Mouse (Mus musculus) liver, adult 2 months (tissue): Measurements from ENCODE around the gene Gm28635. TPM values are rescaled to one million over a fixed set of nuclear protein-coding genes. Genes with fewer than 3 reads are reported as not detected.

ENCODE experiments used
- DNase-seq: peaks from one replicate; pipeline ENCODE4 v3.0.0-alpha.2; 2011; ENCODE audit warnings: low read depth, low spot score; ENCODE audit errors: extremely low read depth
- H3K27ac ChIP-seq: fragments of 200-500 bp; replicated peaks from 2 replicates; pipeline ENCODE4 v1.5.1; 2012; ENCODE audit warnings: low read depth, mild to moderate bottlenecking, control low read depth, inconsistent platforms, low read length; ENCODE audit not compliant: insufficient read depth
- H3K27me3 ChIP-seq: fragments of 200-500 bp; 2 replicates; pipeline ENCODE4 v1.6.1; 2012; ENCODE audit warnings: mild to moderate bottlenecking, moderate library complexity, low read length, inconsistent platforms; ENCODE audit not compliant: control insufficient read depth, insufficient read depth
- H3K36me3 ChIP-seq: fragments of 200-500 bp; 2 replicates; pipeline ENCODE4 v1.6.1; 2012; ENCODE audit warnings: low read length, inconsistent platforms; ENCODE audit not compliant: control insufficient read depth, insufficient read depth
- H3K4me1 ChIP-seq: fragments of 200-500 bp; 2 replicates; pipeline ENCODE4 v1.6.1; 2011; ENCODE audit warnings: low read length; ENCODE audit not compliant: control insufficient read depth, insufficient read depth
- H3K4me3 ChIP-seq: fragments of 200-500 bp; 2 replicates; pipeline ENCODE4 v1.5.1; 2011; ENCODE audit warnings: low read depth, mild to moderate bottlenecking, control low read depth, low read length, moderate library complexity; ENCODE audit not compliant: insufficient read depth
- H3K79me2 ChIP-seq: fragments of 200-500 bp; 2 replicates; pipeline ENCODE4 v1.6.1; 2012; ENCODE audit warnings: inconsistent platforms, mild to moderate bottlenecking, low read length, moderate library complexity; ENCODE audit not compliant: control insufficient read depth, insufficient read depth
- H3K9ac ChIP-seq: fragments of 200-500 bp; 2 replicates; pipeline ENCODE4 v1.6.1; 2012; ENCODE audit warnings: low read depth, mild to moderate bottlenecking, control low read depth, inconsistent platforms, low read length
- CTCF ChIP-seq: fragments of 200-500 bp; IDR thresholded peaks from 2 replicates; pipeline ENCODE4 v1.5.1; 2011; ENCODE audit warnings: low read depth, low read length, control low read depth
- POLR2A ChIP-seq: fragments of 200-500 bp; IDR thresholded peaks from 2 replicates; pipeline ENCODE4 v1.6.1; 2011; ENCODE audit warnings: low read length, control low read depth; ENCODE audit not compliant: insufficient read depth; ENCODE audit errors: extremely low read depth
- WGBS: fragments of 180-500 bp; shearing (Covaris S2); methylation state at CpG from one replicate; pipeline ENCODE4 v1.1.7; 2018; 5-methylcytosine and 5-hydroxymethylcytosine counted together
- polyA plus RNA-seq: library from polyadenylated mRNA; depleted of rRNA; stranded (reverse); fragments of >200 nt; gene quantifications from 2 replicates; pipeline ENCODE4 v1.2.3, GENCODE M21; 2012
- total RNA-seq: library from RNA; depleted of rRNA; stranded (reverse); fragments of >200 nt; gene quantifications from 2 replicates; pipeline ENCODE4 v1.2.3, GENCODE M21; 2014

The Gm28635 gene
- total and polyA plus RNA-seq, 2 experiments, result not detected

DNA sequence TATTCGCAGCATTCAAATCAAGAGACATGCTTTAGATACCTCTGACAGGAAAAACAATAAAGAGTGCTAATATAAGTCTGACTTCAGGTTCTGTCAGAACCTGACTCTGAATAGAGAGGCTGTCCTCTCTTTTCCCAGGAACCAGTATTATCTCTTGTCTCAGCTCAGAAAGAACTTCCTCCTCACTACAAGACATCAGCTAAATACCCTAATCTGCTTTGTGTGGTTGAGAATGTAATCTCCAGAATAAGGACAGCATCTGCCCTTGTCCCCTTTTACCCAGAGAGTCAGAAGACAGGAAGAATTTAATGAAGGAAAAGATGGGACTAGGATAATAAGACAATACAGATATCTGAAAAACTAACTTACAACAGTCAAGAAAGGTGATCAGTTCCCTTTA, 25.7 kb upstream of the Gm28635 start:
- no peak for DNase-seq
- no peak overlapping the region for H3K9ac ChIP-seq
- no peak for TF ChIP-seq POLR2A
- TF ChIP-seq CTCF, result no peak
- no peak overlapping the region for H3K4me3 ChIP-seq
- H3K27ac ChIP-seq, result no peak overlapping the region
- H3K36me3 ChIP-seq, result peaks cover 32% of the 10 kb centered on the region
- H3K4me1 ChIP-seq, result peaks cover 12% of the 10 kb centered on the region
- H3K79me2 ChIP-seq, result peaks cover 5% of the 10 kb centered on the region; the same call in 1 of the 2 replicates
- H3K27me3 ChIP-seq, result no peaks in the 10 kb centered on the region
- 83% methylated on average over 1 of the region's 1 CpGs for WGBS

DNA sequence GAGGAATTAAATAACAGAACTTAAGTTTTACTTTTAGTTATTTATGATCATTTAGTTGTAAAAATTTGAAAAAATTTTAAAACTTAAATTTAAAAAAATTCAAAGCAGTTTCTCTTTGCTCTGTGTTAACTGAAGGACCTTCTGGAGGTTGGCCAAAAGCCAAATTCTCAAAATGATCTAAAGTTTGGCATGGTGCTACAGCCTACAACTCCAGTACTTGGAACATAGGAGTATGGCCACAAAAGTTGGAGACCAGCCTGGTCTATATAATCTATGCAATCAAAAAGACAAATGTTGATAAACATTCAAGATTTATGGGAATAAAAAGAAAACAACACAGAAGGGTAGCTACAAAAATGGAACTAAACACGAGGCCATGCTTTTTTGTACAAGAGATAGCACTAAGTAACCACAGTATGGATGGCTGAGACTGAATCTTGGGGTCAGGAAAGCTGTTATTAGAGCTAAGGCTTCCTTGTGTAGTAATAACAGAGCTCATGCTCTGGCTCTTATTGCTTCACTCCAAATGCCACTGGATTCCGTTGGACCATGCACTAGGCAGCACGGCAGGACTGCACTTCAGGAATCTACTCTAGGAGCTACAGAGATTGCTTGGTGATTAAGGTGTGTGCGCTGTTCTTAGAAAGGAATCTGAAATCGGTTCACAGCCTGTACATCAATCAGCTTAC, 17.3 kb upstream of the Gm28635 start:
- Histone ChIP-seq H3K4me3 (no peak overlapping the region), H3K36me3 (peaks cover 58% of the 10 kb centered on the region), H3K4me1 (no peaks in the 10 kb centered on the region), H3K79me2 (no peaks in the 10 kb centered on the region), H3K27me3 (no peaks in the 10 kb centered on the region), H3K27ac (no peak overlapping the region), H3K9ac (no peak overlapping the region)
- 95% methylated on average over 5 of the region's 5 CpGs for WGBS
- TF ChIP-seq POLR2A (no peak), CTCF (no peak)
- no peak for DNase-seq

DNA sequence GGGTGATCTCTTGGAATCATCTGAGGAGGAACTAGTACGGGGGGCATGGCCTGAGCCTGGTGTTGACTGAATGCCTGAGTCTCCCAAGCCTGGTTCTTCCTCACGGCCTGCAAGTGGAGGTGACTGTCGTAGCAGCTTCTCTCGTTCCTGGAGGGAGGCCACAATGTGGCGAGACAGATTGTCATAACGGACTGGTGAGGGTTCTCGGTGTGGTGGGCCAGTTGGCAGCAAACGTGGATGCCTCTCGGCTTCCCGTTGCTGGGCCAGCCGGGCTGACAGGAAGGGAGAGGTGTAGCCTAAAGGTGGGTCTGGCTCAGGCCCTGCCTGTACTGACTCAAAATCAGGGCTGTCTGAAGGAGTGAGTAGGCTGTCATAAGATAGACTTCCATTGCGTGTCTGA, 12.2 kb upstream of the Gm28635 start:
- no peak overlapping the region for H3K4me3 ChIP-seq
- H3K27ac ChIP-seq, result no peak overlapping the region
- H3K27me3 ChIP-seq, result no peaks in the 10 kb centered on the region
- 92% methylated on average over 12 of the region's 12 CpGs for WGBS
- H3K4me1 ChIP-seq, result no peaks in the 10 kb centered on the region
- DNase-seq, result no peak
- no peak for TF ChIP-seq POLR2A
- peaks cover 75% of the 10 kb centered on the region for H3K36me3 ChIP-seq
- no peak overlapping the region for H3K9ac ChIP-seq
- H3K79me2 ChIP-seq, result no peaks in the 10 kb centered on the region

DNA sequence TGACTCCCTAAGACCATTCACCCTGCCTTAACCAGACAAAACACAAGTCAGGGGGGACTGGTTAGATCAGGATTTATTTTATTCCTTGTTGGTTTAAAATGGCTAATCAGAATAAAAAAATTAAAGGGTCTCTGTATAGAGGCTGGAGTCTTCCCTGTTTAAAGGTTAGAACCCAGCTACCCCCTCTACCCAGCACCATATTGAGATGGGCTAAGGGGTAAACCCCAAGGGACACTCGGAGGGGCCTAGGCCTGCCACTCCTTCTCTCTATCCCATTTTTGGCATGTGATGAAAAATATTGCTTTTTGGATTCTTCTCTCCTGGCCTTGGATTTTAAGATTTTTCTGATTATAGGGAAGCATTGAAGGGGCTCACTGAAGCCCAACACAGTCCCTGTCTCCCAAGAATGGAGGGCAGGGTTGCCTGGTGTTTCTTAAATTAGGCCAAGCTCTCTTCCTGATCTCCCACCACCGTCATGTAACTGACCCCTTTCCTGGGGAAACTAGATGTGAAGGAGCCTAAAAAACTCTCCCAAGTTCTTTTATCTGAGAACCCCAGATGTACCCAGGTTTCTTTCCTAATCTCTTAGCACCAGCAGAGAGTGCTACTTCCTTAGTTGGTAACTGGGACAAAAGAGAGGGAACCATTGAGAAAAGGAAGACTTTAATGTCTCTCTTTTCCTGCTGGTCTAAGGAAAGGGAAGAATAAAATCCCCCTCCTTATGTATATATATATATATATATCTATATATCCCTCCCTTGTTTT, 10.4 kb upstream of the Gm28635 start:
- Histone ChIP-seq H3K4me1 (no peaks in the 10 kb centered on the region), H3K36me3 (peaks cover 63% of the 10 kb centered on the region), H3K27ac (no peak overlapping the region), H3K27me3 (no peaks in the 10 kb centered on the region), H3K9ac (no peak overlapping the region), H3K4me3 (no peak overlapping the region), H3K79me2 (no peaks in the 10 kb centered on the region)
- 90% methylated on average over 2 of the region's 2 CpGs for WGBS
- DNase-seq, result no peak
- no peak for TF ChIP-seq POLR2A
- TF ChIP-seq CTCF, result no peak

DNA sequence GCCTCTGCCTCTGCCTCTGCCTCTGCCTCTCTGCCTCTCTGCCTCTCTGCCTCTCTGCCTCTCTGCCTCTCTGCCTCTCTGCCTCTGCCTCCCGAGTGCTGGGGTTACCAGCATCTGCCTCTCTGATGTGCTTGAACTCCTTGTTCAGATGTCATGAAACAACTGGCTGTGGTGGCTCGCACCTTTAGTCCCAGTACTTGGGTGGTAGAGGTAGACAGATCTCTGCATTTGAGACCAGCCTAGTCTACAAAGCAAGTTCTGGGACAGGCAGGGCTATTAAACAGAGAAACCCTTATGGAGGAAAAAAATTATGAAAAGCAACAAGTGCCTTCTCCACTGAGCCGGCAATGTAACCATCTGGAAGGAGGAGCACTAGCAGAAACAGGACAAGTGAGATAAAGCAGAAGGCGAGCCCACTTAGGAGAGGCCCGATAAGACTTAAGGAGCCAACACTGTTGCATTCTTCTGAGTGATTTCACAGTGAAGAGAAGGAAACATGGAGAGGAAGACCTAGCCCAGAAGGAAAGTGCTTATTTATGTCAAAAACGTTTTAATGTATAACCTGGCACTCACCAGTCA, 4.9 kb upstream of the Gm28635 start:
- H3K4me3 ChIP-seq, result no peak overlapping the region
- no peak overlapping the region for H3K9ac ChIP-seq
- peaks cover 6% of the 10 kb centered on the region; the same call in 1 of the 2 replicates for H3K79me2 ChIP-seq
- no peak for DNase-seq
- 76% methylated on average over 6 of the region's 6 CpGs for WGBS
- no peaks in the 10 kb centered on the region; the same call in 1 of the 2 replicates for H3K4me1 ChIP-seq
- no peaks in the 10 kb centered on the region for H3K27me3 ChIP-seq
- peaks cover 24% of the 10 kb centered on the region for H3K36me3 ChIP-seq
- TF ChIP-seq POLR2A (no peak), CTCF (no peak)
- no peak overlapping the region for H3K27ac ChIP-seq
